Mouse (Mus musculus) cerebellum, adult 2 months (tissue): ENCODE data around the gene Mkln1.

ENCODE experiments used
- CTCF ChIP-seq: fragments of 200-500 bp; IDR thresholded peaks from 2 replicates; pipeline ENCODE4 v1.5.1; 2011; ENCODE audit warnings: low read depth, mild to moderate bottlenecking, control low read depth, low read length, moderate library complexity, borderline replicate concordance; ENCODE audit not compliant: insufficient read depth
- POLR2A ChIP-seq: fragments of 200-500 bp; IDR thresholded peaks from 2 replicates; pipeline ENCODE4 v1.6.1; 2011; ENCODE audit warnings: low read length, control low read depth, borderline replicate concordance; ENCODE audit not compliant: insufficient read depth

DNA sequence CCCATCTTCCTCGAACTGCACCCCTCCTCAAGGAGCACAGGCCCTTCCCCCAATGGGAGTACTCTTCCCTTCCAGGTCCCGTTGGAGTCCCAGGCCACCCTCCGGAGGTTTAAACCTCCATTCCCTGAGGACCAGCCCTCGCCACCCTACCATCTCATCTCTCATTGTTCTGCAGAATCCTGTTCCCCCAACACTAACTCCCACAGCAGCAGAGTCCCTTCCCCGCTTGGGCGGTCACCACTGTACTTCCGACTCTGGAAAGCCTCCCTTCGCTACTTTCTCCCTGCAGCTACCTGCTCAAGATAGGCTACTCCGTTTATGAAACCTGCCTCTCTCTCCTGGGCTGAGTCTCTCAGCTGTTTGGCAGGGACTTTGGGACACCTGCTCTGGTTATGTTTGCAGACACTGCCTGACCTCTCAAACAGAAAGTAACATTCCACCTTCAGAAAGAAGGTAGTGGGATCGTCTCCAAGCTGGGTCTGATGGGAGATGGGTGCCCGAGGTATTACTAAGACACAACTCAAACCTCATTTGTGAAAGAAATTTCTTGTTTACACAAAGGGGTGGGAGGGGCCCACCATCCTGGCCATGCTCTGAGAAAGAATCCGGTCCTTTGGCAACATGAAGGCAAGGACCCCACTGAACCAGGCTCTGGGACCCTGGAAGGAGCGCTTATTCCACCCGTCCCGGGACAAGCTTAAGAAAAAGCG is 164.0 kb downstream of the Mkln1 start:
- no peak for TF ChIP-seq CTCF
- TF ChIP-seq POLR2A, result no peak
